Mouse (Mus musculus): ENCODE results near the gene Srpr. TPM values are rescaled to one million over a fixed set of nuclear protein-coding genes. Genes with fewer than 3 reads are reported as not detected.

Gene Srpr
- polyA plus RNA-seq, 1 experiment from 2014 or later = 118 TPM

DNA sequence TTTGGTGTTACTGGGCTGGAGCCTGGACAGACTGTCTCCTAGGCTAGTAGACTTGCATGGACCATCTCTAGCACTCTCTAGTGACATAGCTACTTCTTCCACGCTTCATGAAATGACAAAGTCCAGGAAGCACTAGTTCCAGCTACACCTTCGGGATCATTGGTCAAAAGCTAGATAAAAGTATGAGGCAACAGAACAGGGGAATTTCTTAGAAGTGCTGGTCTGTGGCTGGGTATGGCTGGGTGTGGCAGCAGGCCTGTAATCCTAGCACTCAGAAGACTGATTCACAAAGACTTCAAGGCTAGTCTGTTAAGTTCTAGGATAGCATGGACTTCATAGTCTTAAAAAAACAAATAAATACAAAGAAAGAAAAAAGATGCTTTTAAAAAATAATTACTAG, 63.5 kb downstream of the Srpr start:
- no peaks in the 10 kb centered on the region for H3K27me3 ChIP-seq (replicated peaks; ENCODE audit: control insufficient read depth, insufficient read depth, low read length)
- H3K36me3 ChIP-seq (ENCODE audit: control insufficient read depth, insufficient read depth) = no peaks in the 10 kb centered on the region
- H3K4me2 ChIP-seq (replicated peaks; ENCODE audit: low read depth) = 0 out of 2 replicates have a peak overlapping the region, but pooled peaks have one; percentile 4
- 0 out of 2 replicates have a peak, but pooled peaks have one; percentile 7 for TF ChIP-seq CTCF (IDR thresholded peaks at IDR 0.05; ENCODE audit: low read depth)
- no peak overlapping the region for H3K9ac ChIP-seq (ENCODE audit: low read depth, low read length)
- H3K4me1 ChIP-seq (replicated peaks; ENCODE audit: control insufficient read depth, insufficient read depth, low read length) = peaks cover 3% of the 10 kb centered on the region; the same call in 1 of the 2 replicates
- ATAC-seq = peak; percentile 83
- peak overlapping the region; percentile 81 for H3K27ac ChIP-seq (ENCODE audit: low read depth, low read length)
- H3K9me3 ChIP-seq (ENCODE audit: control insufficient read depth) = no peaks in the 10 kb centered on the region
- WGBS = 54% methylated on average over 2 of the region's 2 CpGs
- no peak overlapping the region for H3K4me3 ChIP-seq (ENCODE audit: low read depth, low read length)

DNA sequence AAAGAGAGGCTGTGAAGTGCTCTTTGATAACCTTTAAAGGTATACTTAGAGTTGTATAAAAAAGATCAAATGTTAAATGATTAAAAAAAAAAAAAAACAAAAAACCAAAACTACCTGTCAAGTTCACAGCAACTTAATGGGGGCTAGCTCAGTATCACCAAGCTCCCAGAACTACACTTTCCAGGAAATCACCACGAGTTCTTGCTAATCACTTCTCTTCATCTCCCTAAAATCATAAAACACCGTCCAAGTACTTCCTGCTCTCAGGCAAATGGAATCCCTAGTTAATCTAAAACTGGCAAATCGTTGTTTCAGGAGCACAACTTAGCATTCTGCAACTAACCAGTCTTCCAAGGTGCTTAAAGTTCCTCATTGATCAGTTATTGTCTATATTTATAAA, 64.5 kb downstream of the Srpr start:
- 25% methylated on average over 3 of the region's 3 CpGs for WGBS
- Histone ChIP-seq H3K27ac (ENCODE audit: low read depth, low read length) (peak overlapping the region; percentile 76; the same call in 1 of the 2 replicates), H3K4me3 (ENCODE audit: low read depth, low read length) (no peak overlapping the region), H3K36me3 (ENCODE audit: control insufficient read depth, insufficient read depth) (no peaks in the 10 kb centered on the region), H3K4me2 (replicated peaks; ENCODE audit: low read depth) (no peak overlapping the region), H3K4me1 (replicated peaks; ENCODE audit: control insufficient read depth, insufficient read depth, low read length) (peaks cover 6% of the 10 kb centered on the region; the same call in 1 of the 2 replicates), H3K9me3 (ENCODE audit: control insufficient read depth) (no peaks in the 10 kb centered on the region), H3K27me3 (replicated peaks; ENCODE audit: control insufficient read depth, insufficient read depth, low read length) (no peaks in the 10 kb centered on the region), H3K9ac (ENCODE audit: low read depth, low read length) (no peak overlapping the region)
- no peak for TF ChIP-seq CTCF (IDR thresholded peaks at IDR 0.05; ENCODE audit: low read depth)
- ATAC-seq = no peak

DNA sequence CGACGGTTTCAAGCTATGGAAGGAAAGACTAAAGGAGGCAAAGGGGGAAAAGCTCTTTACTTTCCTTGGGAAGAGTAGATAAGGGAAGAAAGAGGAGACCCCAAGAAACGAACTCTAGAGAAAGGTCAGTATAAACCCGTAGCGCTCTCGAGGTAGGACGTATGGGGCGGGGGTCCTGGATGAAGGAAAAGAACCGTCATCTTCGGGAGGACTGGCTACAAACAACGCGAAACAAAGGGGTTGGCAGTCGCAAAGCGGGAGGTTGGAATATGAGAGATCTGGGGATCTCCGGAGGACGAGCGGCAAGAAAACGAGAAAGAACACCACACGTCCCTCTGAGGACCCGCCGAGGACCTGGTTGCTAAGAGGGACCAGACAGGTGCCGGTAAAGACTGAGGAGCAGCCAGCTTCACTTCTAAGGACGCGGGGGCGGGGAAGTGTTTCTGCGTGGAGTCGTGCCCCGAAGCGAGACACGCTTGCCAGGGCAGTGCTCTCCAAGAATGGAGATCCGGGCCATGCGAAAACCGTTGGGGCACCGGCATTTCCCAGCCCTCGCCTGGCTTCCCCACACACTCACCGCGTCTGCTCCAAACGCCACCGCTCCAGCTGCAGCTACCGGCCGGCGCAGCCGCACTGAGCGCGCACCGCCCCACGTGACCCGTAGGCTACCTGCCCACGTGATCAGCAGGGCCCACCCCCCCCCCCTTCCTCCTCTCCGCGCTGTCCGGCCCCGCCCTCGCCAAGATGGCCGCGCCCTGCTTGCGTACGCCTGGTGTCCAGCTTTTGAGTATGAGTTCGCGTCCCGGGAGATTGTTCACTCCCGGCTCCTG, 67.4 kb downstream of the Srpr start, which contains the start of the genes Fam118b and Rpusd4:
Gene Fam118b, minus strand, starts transcription at position 660 of the 830 bp plus-strand sequence.
Gene Rpusd4, plus strand, starts transcription at position 720 of the 830 bp plus-strand sequence.
- peak; percentile 76 for ATAC-seq
- H3K9ac ChIP-seq (ENCODE audit: low read depth, low read length) = peak within 1 kb of the TSS; percentile 80
- no peaks in the 10 kb centered on the region for H3K9me3 ChIP-seq (ENCODE audit: control insufficient read depth)
- H3K27me3 ChIP-seq (replicated peaks; ENCODE audit: control insufficient read depth, insufficient read depth, low read length) = no peaks in the 10 kb centered on the region
- no peak for TF ChIP-seq CTCF (IDR thresholded peaks at IDR 0.05; ENCODE audit: low read depth)
- peaks cover 6% of the 10 kb centered on the region; the same call in 1 of the 2 replicates for H3K4me1 ChIP-seq (replicated peaks; ENCODE audit: control insufficient read depth, insufficient read depth, low read length)
- peak within 1 kb of the TSS; percentile 79 for H3K4me2 ChIP-seq (replicated peaks; ENCODE audit: low read depth)
- H3K4me3 ChIP-seq (ENCODE audit: low read depth, low read length) = peak within 1 kb of the TSS; percentile 73
- H3K36me3 ChIP-seq (ENCODE audit: control insufficient read depth, insufficient read depth) = peaks cover 2% of the 10 kb centered on the region
- WGBS = under 1% methylated on average over 52 of the region's 62 CpGs
- peak within 1 kb of the TSS; percentile 74 for H3K27ac ChIP-seq (ENCODE audit: low read depth, low read length)

DNA sequence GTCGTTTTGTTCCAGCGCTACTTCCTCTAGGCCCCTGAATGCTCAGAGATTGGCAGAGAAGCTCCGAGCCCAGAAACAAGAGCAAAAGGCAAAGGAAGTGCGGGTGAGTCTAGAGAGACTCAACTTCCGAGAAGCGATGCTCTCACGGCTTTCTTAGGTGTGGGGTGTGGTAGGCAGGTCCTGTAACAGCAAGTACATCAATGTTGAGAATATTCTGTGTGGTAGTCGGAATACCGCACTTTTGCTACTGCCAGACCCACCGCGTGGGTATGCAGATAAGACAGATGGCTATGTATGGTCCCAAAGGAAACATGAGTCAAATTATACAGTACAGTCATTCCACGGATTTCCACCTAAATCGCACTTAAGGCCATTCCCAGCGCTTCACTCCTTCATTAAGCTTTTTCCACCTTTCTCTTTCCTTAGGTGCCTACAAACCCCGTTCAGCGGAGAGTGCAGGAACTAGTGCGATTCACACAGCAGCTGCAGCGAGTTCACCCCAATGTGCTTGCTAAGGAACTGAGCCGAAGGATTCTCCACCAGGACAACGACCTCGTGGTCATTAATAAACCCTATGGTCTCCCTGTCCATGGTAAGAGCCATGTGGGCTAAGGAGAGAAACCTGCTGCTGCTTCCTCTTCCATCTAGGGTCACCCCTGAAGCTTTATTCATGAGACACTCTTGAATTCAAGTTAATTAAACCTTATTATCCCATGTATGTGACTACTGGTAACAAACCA, 68.2 kb downstream of the Srpr start:
- H3K36me3 ChIP-seq (ENCODE audit: control insufficient read depth, insufficient read depth) = peaks cover 10% of the 10 kb centered on the region
- ATAC-seq = peak; percentile 10; the same call in 1 of the 2 replicates
- H3K9ac ChIP-seq (ENCODE audit: low read depth, low read length) = peak overlapping the region; percentile 73
- no peaks in the 10 kb centered on the region for H3K9me3 ChIP-seq (ENCODE audit: control insufficient read depth)
- H3K27ac ChIP-seq (ENCODE audit: low read depth, low read length) = peak overlapping the region; percentile 57; the same call in 1 of the 2 replicates
- H3K27me3 ChIP-seq (replicated peaks; ENCODE audit: control insufficient read depth, insufficient read depth, low read length) = no peaks in the 10 kb centered on the region
- H3K4me1 ChIP-seq (replicated peaks; ENCODE audit: control insufficient read depth, insufficient read depth, low read length) = peaks cover 6% of the 10 kb centered on the region; the same call in 1 of the 2 replicates
- WGBS = under 1% methylated on average over 21 of the region's 21 CpGs
- no peak for TF ChIP-seq CTCF (IDR thresholded peaks at IDR 0.05; ENCODE audit: low read depth)
- peak overlapping the region; percentile 79 for H3K4me2 ChIP-seq (replicated peaks; ENCODE audit: low read depth)
- peak overlapping the region; percentile 73 for H3K4me3 ChIP-seq (ENCODE audit: low read depth, low read length)

DNA sequence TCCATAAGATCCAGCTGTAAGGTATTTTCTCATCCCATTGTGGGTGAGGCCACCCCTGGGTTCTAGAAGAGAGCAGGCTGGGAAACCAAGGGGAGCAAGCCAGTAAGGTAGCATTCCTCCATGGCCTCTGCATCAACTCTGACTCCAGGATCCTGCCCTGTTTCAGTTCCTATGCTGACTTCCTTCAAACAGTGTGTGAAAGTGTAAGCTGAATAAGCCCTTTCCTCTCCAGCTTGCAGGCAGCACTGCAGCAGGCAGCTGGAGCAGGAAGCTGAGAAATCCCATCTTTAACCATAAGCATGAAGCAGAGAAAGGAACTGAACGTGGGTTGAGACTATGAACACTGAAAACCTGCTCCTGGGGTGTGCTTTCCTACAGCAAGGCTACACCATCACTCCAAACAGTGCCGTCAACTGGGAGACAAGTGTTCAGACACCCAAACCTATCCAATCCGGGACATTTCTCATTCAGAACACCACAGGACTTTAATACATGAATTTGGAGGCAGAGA, 77.9 kb downstream of the Srpr start:
- WGBS = 81% methylated on average over 3 of the region's 3 CpGs
- no peak for TF ChIP-seq CTCF (IDR thresholded peaks at IDR 0.05; ENCODE audit: low read depth)

More for the DNA sequence above, 77.9 kb downstream of the Srpr start:
- Histone ChIP-seq H3K4me3 (ENCODE audit: low read depth, low read length) (no peak overlapping the region), H3K9ac (ENCODE audit: low read depth, low read length) (no peak overlapping the region), H3K4me1 (replicated peaks; ENCODE audit: control insufficient read depth, insufficient read depth, low read length) (0 out of 2 replicates have a peak, but pooled peaks cover 2% of the 10 kb centered on the region), H3K27me3 (replicated peaks; ENCODE audit: control insufficient read depth, insufficient read depth, low read length) (no peaks in the 10 kb centered on the region), H3K9me3 (ENCODE audit: control insufficient read depth) (no peaks in the 10 kb centered on the region), H3K36me3 (ENCODE audit: control insufficient read depth, insufficient read depth) (peaks cover 44% of the 10 kb centered on the region), H3K27ac (ENCODE audit: low read depth, low read length) (no peak overlapping the region), H3K4me2 (replicated peaks; ENCODE audit: low read depth) (no peak overlapping the region)
- no peak for ATAC-seq
